Mouse (Mus musculus) heart, embryonic 16.5 days (tissue): ENCODE measurements around the gene Ripk3. TPM values are rescaled to one million over a fixed set of nuclear protein-coding genes. Genes with fewer than 3 reads are reported as not detected.
"Not testable (repeated sequence)": the region's sequence is repeated elsewhere in the genome, so short reads cannot be mapped to it uniquely, and the experiment has no call there.

Experiments
- ATAC-seq: fragments of 200-750 bp; cut with Nextera tagmentation; replicated peaks from 2 replicates; pipeline ENCODE4 v1.8.0; 2017; ENCODE audit warnings: moderate number of reproducible peaks; ENCODE audit not compliant: insufficient read depth, low FRiP score; ENCODE audit errors: extremely low read depth
- H3K27ac ChIP-seq: fragments of 300-500 bp; sonication (generic); 2 replicates; pipeline ENCODE4 v1.5.1; 2014; ENCODE audit warnings: mild to moderate bottlenecking, low read length, control low read depth, moderate library complexity
- H3K27me3 ChIP-seq: fragments of 300-500 bp; sonication (generic); 2 replicates; pipeline ENCODE4 v1.6.1; 2014; ENCODE audit warnings: low read length, mixed read lengths; ENCODE audit not compliant: control insufficient read depth, insufficient read depth
- H3K36me3 ChIP-seq: fragments of 300-500 bp; sonication (generic); 2 replicates; pipeline ENCODE4 v1.6.1; 2014; ENCODE audit not compliant: control insufficient read depth, insufficient read depth
- H3K4me1 ChIP-seq: fragments of 300-500 bp; sonication (generic); 2 replicates; pipeline ENCODE4 v1.6.1; 2014; ENCODE audit warnings: low read length, mixed read lengths; ENCODE audit not compliant: control insufficient read depth, insufficient read depth
- H3K4me2 ChIP-seq: fragments of 300-500 bp; sonication (generic); 2 replicates; pipeline ENCODE4 v1.6.1; 2014; ENCODE audit warnings: low read depth, mild to moderate bottlenecking, control low read depth, low read length
- H3K4me3 ChIP-seq: fragments of 300-500 bp; sonication (generic); 2 replicates; pipeline ENCODE4 v1.5.1; 2014; ENCODE audit warnings: mild to moderate bottlenecking, control low read depth, low read length
- H3K9ac ChIP-seq: fragments of 300-500 bp; sonication (generic); 2 replicates; pipeline ENCODE4 v1.6.1; 2014; ENCODE audit warnings: low read length, control low read depth
- H3K9me3 ChIP-seq: fragments of 300-500 bp; sonication (generic); replicated peaks from 2 replicates; pipeline ENCODE4 v1.6.1; 2016; ENCODE audit warnings: low read length; ENCODE audit not compliant: control insufficient read depth
- WGBS: fragments of 180-500 bp; shearing (Covaris S2); extraction: QIAGEN DNeasy Blood & Tissue Kit; methylation state at CpG from one replicate; pipeline ENCODE4 v1.1.7; 2014; 5-methylcytosine and 5-hydroxymethylcytosine counted together
- polyA plus RNA-seq: library from polyadenylated mRNA; unstranded; fragments of >200 nt; fragmentation: Nextera tagmentation; extraction: Ambion mirVana; gene quantifications from 2 replicates; pipeline ENCODE4 v1.2.1, GENCODE M21; 2015

The Ripk3 gene
- polyA plus RNA-seq, 1 experiment from 2014 or later = 20.8 TPM

- Histone ChIP-seq H3K27me3 (peaks cover 12% of the 10 kb centered on the region), H3K9me3 (no peaks in the 10 kb centered on the region), H3K4me3 (no peak overlapping the region), H3K27ac (no peak overlapping the region), H3K4me1 (peaks cover 4% of the 10 kb centered on the region; the same call in 1 of the 2 replicates), H3K4me2 (no peak overlapping the region), H3K36me3 (no peaks in the 10 kb centered on the region), H3K9ac (no peak overlapping the region)
- no peak for ATAC-seq
- WGBS = 73% methylated on average over 6 of the region's 6 CpGs
Measured at GRCm38 (mm10) chr14:55768555-55768954, 20.1 kb downstream of the Ripk3 start.

- no peaks in the 10 kb centered on the region for H3K36me3 ChIP-seq
- H3K4me2 ChIP-seq = peak overlapping the region; percentile 75
- no peaks in the 10 kb centered on the region for H3K9me3 ChIP-seq
- H3K4me1 ChIP-seq = peaks cover 11% of the 10 kb centered on the region
- peak overlapping the region; percentile 52 for H3K4me3 ChIP-seq
- peaks cover 12% of the 10 kb centered on the region for H3K27me3 ChIP-seq
- H3K9ac ChIP-seq = peak overlapping the region; percentile 75
- ATAC-seq = no peak; the same call in 1 of the 2 replicates
- H3K27ac ChIP-seq = no peak overlapping the region
- 11% methylated on average over 52 of the region's 52 CpGs for WGBS
Measured at GRCm38 (mm10) chr14:55767519-55768414, 20.9 kb downstream of the Ripk3 start.

- Histone ChIP-seq H3K27me3 (peaks cover 19% of the 10 kb centered on the region), H3K4me2 (no peak within 1 kb of the TSS), H3K4me3 (no peak within 1 kb of the TSS), H3K4me1 (peaks cover 16% of the 10 kb centered on the region), H3K36me3 (no peaks in the 10 kb centered on the region), H3K9ac (no peak within 1 kb of the TSS), H3K9me3 (no peaks in the 10 kb centered on the region), H3K27ac (no peak within 1 kb of the TSS)
- 65% methylated on average over 4 of the region's 4 CpGs for WGBS
- ATAC-seq = no peak
Measured at GRCm38 (mm10) chr14:55765696-55766095, 23.0 kb downstream of the Ripk3 start, which contains the start of gene Ltb4r1. TSS of gene Ltb4r1 (plus strand) at chr14:55765962.

DNA sequence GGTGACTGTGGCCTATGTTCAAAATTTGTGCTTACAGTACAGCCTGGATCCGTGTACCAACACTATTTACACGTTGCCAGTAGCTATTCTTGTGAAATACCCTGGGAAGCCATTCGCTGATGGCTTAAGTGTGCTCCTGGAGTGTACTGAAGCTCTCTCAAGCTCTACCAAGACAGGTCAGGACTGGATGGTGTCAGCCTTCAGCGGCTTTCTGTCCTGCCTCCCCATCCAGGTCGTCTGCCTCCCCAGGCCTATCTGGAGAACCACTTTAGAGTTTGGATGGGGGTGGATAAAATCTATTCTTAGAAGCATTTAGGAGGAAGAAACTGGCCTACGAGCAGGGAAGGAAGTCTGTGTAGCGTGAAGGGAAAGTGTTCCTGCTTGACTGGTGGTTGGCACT lies 25.5 kb downstream of the Ripk3 start:
- H3K9me3 ChIP-seq = no peaks in the 10 kb centered on the region
- no peak overlapping the region; the same call in 1 of the 2 replicates for H3K4me2 ChIP-seq
- H3K36me3 ChIP-seq = no peaks in the 10 kb centered on the region
- H3K9ac ChIP-seq = no peak overlapping the region
- H3K4me1 ChIP-seq = peaks cover 16% of the 10 kb centered on the region
- WGBS = 25% methylated on average over 7 of the region's 7 CpGs
- 0 out of 2 replicates have a peak overlapping the region, but pooled peaks have one; percentile 43 for H3K27ac ChIP-seq
- peaks cover 19% of the 10 kb centered on the region for H3K27me3 ChIP-seq
- no peak overlapping the region for H3K4me3 ChIP-seq
- ATAC-seq = no peak

GRCm38 (mm10) chr14:55762001-55762821 lies 26.5 kb downstream of the Ripk3 start:
- Histone ChIP-seq H3K4me3 (peak overlapping the region; percentile 68), H3K36me3 (no peaks in the 10 kb centered on the region), H3K9me3 (no peaks in the 10 kb centered on the region), H3K27ac (peak overlapping the region; percentile 13; the same call in 1 of the 2 replicates), H3K4me2 (peak overlapping the region; percentile 96), H3K4me1 (peaks cover 16% of the 10 kb centered on the region), H3K27me3 (peaks cover 18% of the 10 kb centered on the region), H3K9ac (peak overlapping the region; percentile 81)
- ATAC-seq = peak; percentile 45
- WGBS = under 1% methylated on average over 77 of the region's 77 CpGs

GRCm38 (mm10) chr14:55761163-55761562 lies 27.5 kb downstream of the Ripk3 start, which contains the start of gene Ltb4r2:
TSS of gene Ltb4r2 (plus strand) at chr14:55761428.
- peak within 1 kb of the TSS; percentile 68 for H3K4me3 ChIP-seq
- H3K36me3 ChIP-seq = no peaks in the 10 kb centered on the region
- peaks cover 16% of the 10 kb centered on the region for H3K4me1 ChIP-seq
- H3K27ac ChIP-seq = no peak within 1 kb of the TSS
- H3K4me2 ChIP-seq = peak within 1 kb of the TSS; percentile 96
- H3K9me3 ChIP-seq = no peaks in the 10 kb centered on the region
- whole genome bisulfite sequencing = 72% methylated on average over 6 of the region's 6 CpGs
- peaks cover 13% of the 10 kb centered on the region for H3K27me3 ChIP-seq
- peak within 1 kb of the TSS; percentile 81 for H3K9ac ChIP-seq
- no peak for ATAC-seq

GRCm38 (mm10) chr14:55760156-55760555 lies 28.5 kb downstream of the Ripk3 start:
- not testable (repeated sequence) for H3K27me3 ChIP-seq, H3K9me3 ChIP-seq, ATAC-seq, H3K36me3 ChIP-seq, H3K27ac ChIP-seq
- Histone ChIP-seq H3K4me2 (peak overlapping the region; percentile 63), H3K4me3 (peak overlapping the region; percentile 26), H3K9ac (peak overlapping the region; percentile 28), H3K4me1 (peaks cover 16% of the 10 kb centered on the region)
- 0% methylated on average over 6 of the region's 6 CpGs for WGBS

- ATAC-seq = no peak
- peak within 1 kb of the TSS; percentile 51 for H3K4me2 ChIP-seq
- 14% methylated on average over 8 of the region's 8 CpGs for WGBS
- no peak within 1 kb of the TSS for H3K27ac ChIP-seq
- peaks cover 7% of the 10 kb centered on the region for H3K27me3 ChIP-seq
- peaks cover 12% of the 10 kb centered on the region for H3K4me1 ChIP-seq
- H3K9ac ChIP-seq = no peak within 1 kb of the TSS
- no peak within 1 kb of the TSS for H3K4me3 ChIP-seq
- H3K36me3 ChIP-seq = peaks cover 22% of the 10 kb centered on the region
- no peaks in the 10 kb centered on the region for H3K9me3 ChIP-seq
Measured at GRCm38 (mm10) chr14:55758363-55758784, 30.3 kb downstream of the Ripk3 start, which contains the start of gene Cideb. TSS of gene Cideb (minus strand) at chr14:55758458.
